Mouse (Mus musculus) G1E (cell line): ENCODE results near the gene Zfp541.

Source experiments
- CTCF ChIP-seq: IDR thresholded peaks from 2 replicates; pipeline ENCODE4 v1.5.1; 2012; ENCODE audit warnings: low read depth, low read length, inconsistent platforms, mixed read lengths
- GATA1 ChIP-seq: IDR thresholded peaks from 2 replicates; pipeline ENCODE4 v1.6.1; 2012; ENCODE audit warnings: borderline replicate concordance, low read length, inconsistent platforms, mixed read lengths
- POLR2AphosphoS5 ChIP-seq: IDR thresholded peaks from 2 replicates; pipeline ENCODE4 v1.6.1; 2012; ENCODE audit warnings: low read depth, low read length, inconsistent platforms; ENCODE audit not compliant: insufficient replicate concordance
- TAL1 ChIP-seq: conservative IDR thresholded peaks from 2 replicates; pipeline ENCODE4 v1.6.1; 2012; ENCODE audit warnings: low read depth, low read length, inconsistent platforms, mixed read lengths

- TF ChIP-seq CTCF: no peak
- TF ChIP-seq GATA1: no peak
- no peak for TF ChIP-seq POLR2AphosphoS5
- no peak for TF ChIP-seq TAL1
These were observed 71.3 kb downstream of the Zfp541 start for GRCm38 (mm10) chr7:16132926-16133325.
